Mouse (Mus musculus) MEL (cell line): ENCODE results near the gene Gpat3.

Experiments
- NRF1 ChIP-seq: IDR thresholded peaks from 2 replicates; pipeline ENCODE4 v1.6.1; 2014; ENCODE audit warnings: low read depth, mild to moderate bottlenecking, inconsistent platforms, low read length, improper control_type of control experiment, moderate library complexity; ENCODE audit not compliant: poor library complexity, insufficient read depth, severe bottlenecking
- POLR2A ChIP-seq, 2 experiments: IDR thresholded peaks; 2 replicates each; pipeline ENCODE4 v1.6.1; 2011 to 2012; ENCODE audit warnings: low read length in 2 of 2, mild to moderate bottlenecking in 2 of 2, control low read depth in 1 of 2, improper control_type of control experiment in 1 of 2, low read depth in 1 of 2, moderate library complexity in 1 of 2; ENCODE audit not compliant: control insufficient read depth in 1 of 2, insufficient read depth in 1 of 2, poor library complexity in 1 of 2

DNA sequence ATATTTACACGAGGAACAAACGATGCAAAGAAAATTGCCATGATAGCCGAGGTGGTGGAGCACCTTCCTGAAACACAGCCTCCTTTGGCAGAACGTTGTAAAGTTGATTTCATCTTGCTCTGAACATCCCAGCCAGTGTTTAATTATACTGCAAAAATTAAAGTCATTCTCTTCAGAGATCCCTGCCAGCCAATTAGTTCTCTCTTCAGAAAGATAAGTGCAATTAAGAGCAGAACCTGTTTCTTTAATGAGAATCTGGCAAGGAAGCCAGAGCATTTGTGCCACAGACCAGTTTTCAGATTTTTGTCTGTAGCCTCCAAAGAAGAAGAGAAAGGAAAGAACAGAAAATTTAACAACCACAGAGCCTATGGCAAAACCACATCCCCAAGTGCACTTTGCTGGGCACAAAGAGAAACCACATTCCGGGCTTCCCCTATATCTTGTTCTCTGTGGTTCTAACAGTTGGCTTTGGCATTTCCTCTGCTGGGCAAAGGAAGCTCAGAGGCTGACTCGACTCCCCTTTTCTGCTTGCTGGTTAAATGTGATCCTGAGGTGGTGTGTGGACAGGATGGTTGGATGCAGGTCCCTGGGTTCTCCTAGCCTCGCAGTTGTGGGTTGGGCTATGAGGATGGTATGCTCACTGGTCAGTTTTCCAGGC, 40.9 kb downstream of the Gpat3 start:
- TF ChIP-seq NRF1 (no peak), POLR2A (IDR thresholded peaks at IDR 0.05; ENCODE audit: control insufficient read depth in 1 of 2, insufficient read depth in 1 of 2, low read depth in 1 of 2, low read length in 2 of 2, poor library complexity in 1 of 2) (no peak)
